Mouse (Mus musculus) urinary bladder, adult 2 months (tissue): ENCODE data around the gene Rrm2. TPM values are rescaled to one million over a fixed set of nuclear protein-coding genes. Genes with fewer than 3 reads are reported as not detected.

Experiments
- DNase-seq: peaks from one replicate; pipeline ENCODE4 v3.0.0; 2022; ENCODE audit warnings: low spot score
- polyA plus RNA-seq: library from polyadenylated mRNA; depleted of rRNA; stranded (reverse); fragments of >200 nt; gene quantifications from 2 replicates; pipeline ENCODE4 v1.2.3, GENCODE M21; 2012; rRNA removed

Rrm2 gene
- polyA plus RNA-seq, 1 experiment, result 4.0 TPM

- DNase-seq, result no peak
Measured at GRCm38 (mm10) chr12:24747297-24747696, 39.3 kb downstream of the Rrm2 start.

- DNase-seq, result no peak
Measured at GRCm38 (mm10) chr12:24750521-24750920, 42.5 kb downstream of the Rrm2 start.

GRCm38 (mm10) chr12:24753680-24754079 lies 45.6 kb downstream of the Rrm2 start:
- DNase-seq, result no peak

GRCm38 (mm10) chr12:24754693-24755092 lies 46.7 kb downstream of the Rrm2 start:
- DNase-seq, result no peak

- DNase-seq, result no peak
Measured at GRCm38 (mm10) chr12:24755471-24755870, 47.4 kb downstream of the Rrm2 start.

- no peak for DNase-seq
Measured at GRCm38 (mm10) chr12:24757387-24757786, 49.3 kb downstream of the Rrm2 start.

- DNase-seq, result no peak
Measured at GRCm38 (mm10) chr12:24758374-24758773, 50.3 kb downstream of the Rrm2 start.

- no peak for DNase-seq
Measured at GRCm38 (mm10) chr12:24762253-24762652, 54.2 kb downstream of the Rrm2 start.

Other genes with a start within 250 kb of the Rrm2 start
- gene Taf1b, start 209.9 kb upstream of the Rrm2 start, polyA plus RNA-seq, result 17.0 and 17.8 TPM in 2 replicates
- gene Grhl1, start 136.0 kb upstream of the Rrm2 start, polyA plus RNA-seq, result 22.7 and 26.5 TPM in 2 replicates
- 12.3 and 13.1 TPM in 2 replicates for gene Klf11, start 57.0 kb upstream of the Rrm2 start, polyA plus RNA-seq
- gene Cys1, start 26.4 kb upstream of the Rrm2 start, polyA plus RNA-seq, result 49.0 and 49.9 TPM in 2 replicates
- gene Mboat2, start 122.6 kb downstream of the Rrm2 start, polyA plus RNA-seq, result 16.9 and 19.0 TPM in 2 replicates